Mouse (Mus musculus) kidney, adult 2 months (tissue): ENCODE results near the gene Nmur1. TPM values are rescaled to one million over a fixed set of nuclear protein-coding genes. Genes with fewer than 3 reads are reported as not detected.

Source experiments
- DNase-seq: peaks from one replicate; pipeline ENCODE4 v3.0.0; 2021
- H3K27ac ChIP-seq: fragments of 200-500 bp; 2 replicates; pipeline ENCODE4 v1.5.1; 2012; ENCODE audit warnings: low read depth, low read length, control low read depth, inconsistent platforms; ENCODE audit not compliant: insufficient read depth
- H3K27me3 ChIP-seq: fragments of 200-500 bp; replicated peaks from 2 replicates; pipeline ENCODE4 v1.6.1; 2012; ENCODE audit warnings: mild to moderate bottlenecking, moderate library complexity, low read length, inconsistent platforms; ENCODE audit not compliant: control insufficient read depth, insufficient read depth
- H3K36me3 ChIP-seq: fragments of 200-500 bp; 2 replicates; pipeline ENCODE4 v1.6.1; 2012; ENCODE audit warnings: mild to moderate bottlenecking, moderate library complexity, low read length, inconsistent platforms; ENCODE audit not compliant: control insufficient read depth, insufficient read depth
- H3K4me1 ChIP-seq: fragments of 200-500 bp; 2 replicates; pipeline ENCODE4 v1.6.1; 2011; ENCODE audit warnings: low read length; ENCODE audit not compliant: control insufficient read depth, insufficient read depth
- H3K4me3 ChIP-seq: fragments of 200-500 bp; 2 replicates; pipeline ENCODE4 v1.5.1; 2011; ENCODE audit warnings: mild to moderate bottlenecking, low read depth, low read length, control low read depth; ENCODE audit not compliant: insufficient read depth
- CTCF ChIP-seq: fragments of 200-500 bp; conservative IDR thresholded peaks from 2 replicates; pipeline ENCODE4 v1.5.1; 2011; ENCODE audit warnings: low read depth, mild to moderate bottlenecking, control low read depth, low read length, moderate library complexity, mixed read lengths; ENCODE audit not compliant: insufficient read depth, insufficient read length
- POLR2A ChIP-seq: fragments of 200-500 bp; IDR thresholded peaks from one replicate; pipeline ENCODE4 v1.6.1; 2011; ENCODE audit warnings: low read depth, low read length, control low read depth
- WGBS: fragments of 180-500 bp; shearing (Covaris S2); methylation state at CpG from one replicate; pipeline ENCODE4 v1.1.7; 2018; 5-methylcytosine and 5-hydroxymethylcytosine counted together
- polyA plus RNA-seq: library from polyadenylated mRNA; depleted of rRNA; stranded (reverse); fragments of >200 nt; gene quantifications from 2 replicates; pipeline ENCODE4 v1.2.3, GENCODE M21; 2012

Nmur1 gene
- polyA plus RNA-seq, 1 experiment: 0.23 TPM

DNA sequence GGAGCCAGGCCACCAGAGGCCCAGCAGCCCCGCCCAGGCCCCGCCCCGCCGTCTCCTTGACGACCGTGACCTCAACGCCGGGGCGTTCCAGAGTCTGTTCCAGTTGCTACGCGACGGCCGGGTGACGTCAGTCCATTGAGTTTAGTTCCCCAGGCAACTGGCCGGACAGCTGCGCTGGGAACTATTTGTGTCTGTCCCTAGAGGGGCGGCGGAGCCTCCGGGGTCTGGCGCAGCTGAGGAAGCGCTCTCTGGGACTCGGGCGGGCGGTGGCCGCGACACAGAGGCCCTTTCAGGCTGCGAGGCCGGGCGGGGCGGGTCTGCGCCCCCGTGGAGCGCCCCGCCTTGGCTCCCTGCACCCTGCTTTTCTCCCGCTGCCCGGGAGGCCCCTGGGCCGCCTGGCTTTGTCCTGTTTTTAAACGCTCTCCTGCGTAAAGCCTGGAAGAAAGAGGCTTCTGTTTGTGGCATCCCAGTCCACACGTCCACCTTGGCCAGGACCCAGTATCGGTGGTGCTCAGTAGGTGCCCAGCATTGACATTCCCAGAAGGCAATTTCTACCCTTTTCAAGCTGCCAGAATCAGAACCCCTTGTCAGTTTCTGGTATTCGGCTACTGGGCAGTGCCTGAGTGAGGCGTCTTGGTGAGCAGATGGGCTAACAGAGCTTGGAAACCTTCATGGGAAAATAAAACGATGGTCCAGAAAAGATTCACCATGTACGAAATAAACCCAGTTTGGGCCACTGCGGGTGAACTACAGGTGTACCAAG is 8.6 kb upstream of the Nmur1 start:
- no peak for TF ChIP-seq CTCF
- peak; percentile 89 for TF ChIP-seq POLR2A
- Histone ChIP-seq H3K27ac (peak overlapping the region; percentile 98), H3K4me1 (peaks cover 22% of the 10 kb centered on the region), H3K27me3 (no peaks in the 10 kb centered on the region), H3K4me3 (peak overlapping the region; percentile 54), H3K36me3 (no peaks in the 10 kb centered on the region)
- DNase-seq: peak; percentile 99
- WGBS: 3% methylated on average over 46 of the region's 46 CpGs

DNA sequence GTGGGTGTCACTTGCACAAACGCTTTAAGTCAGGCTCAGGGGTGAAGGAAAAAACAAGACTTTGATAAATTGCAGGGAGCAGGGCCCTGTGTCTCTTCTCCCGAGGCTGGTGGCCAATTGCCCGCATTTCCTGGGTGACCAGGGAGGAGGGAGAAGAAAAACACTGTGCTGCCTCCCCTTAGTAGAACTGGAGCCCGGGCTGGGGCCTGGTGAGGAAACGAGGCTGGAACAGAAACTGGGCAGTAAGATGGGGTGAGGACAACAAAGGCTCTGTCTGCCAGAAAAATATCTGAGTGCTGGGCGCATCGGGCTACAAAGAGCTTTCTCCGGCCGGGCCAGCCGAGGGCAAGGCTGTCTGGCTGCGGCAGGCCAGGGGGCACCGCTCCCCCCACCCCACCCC is 8.0 kb upstream of the Nmur1 start:
- TF ChIP-seq POLR2A (no peak), CTCF (no peak)
- WGBS: 0% methylated on average over 12 of the region's 12 CpGs
- no peak for DNase-seq
- no peaks in the 10 kb centered on the region for H3K36me3 ChIP-seq
- peaks cover 22% of the 10 kb centered on the region for H3K4me1 ChIP-seq
- H3K27ac ChIP-seq: peak overlapping the region; percentile 59
- no peaks in the 10 kb centered on the region for H3K27me3 ChIP-seq
- H3K4me3 ChIP-seq: peak overlapping the region; percentile 41; the same call in 1 of the 2 replicates

DNA sequence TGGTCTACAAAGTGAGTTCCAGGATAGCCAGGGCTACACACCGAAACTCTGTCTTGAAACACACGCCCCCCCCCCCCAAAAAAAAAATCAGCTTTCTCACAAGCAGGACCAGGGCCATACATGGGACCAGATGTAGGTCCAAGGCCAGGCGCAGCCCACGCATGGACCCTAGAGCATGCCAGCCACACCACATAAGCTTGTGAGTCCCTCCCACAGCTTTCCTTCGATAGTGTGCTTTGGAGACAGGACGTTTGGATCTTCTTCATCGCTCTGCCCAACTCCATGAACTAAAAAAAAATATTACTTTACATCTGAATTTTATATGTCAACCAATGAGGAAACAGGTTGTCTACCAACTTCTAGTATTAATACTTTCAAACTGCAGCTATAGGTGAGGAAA is 7.3 kb upstream of the Nmur1 start:
- no peak overlapping the region for H3K4me3 ChIP-seq
- H3K36me3 ChIP-seq: no peaks in the 10 kb centered on the region
- H3K27ac ChIP-seq: no peak overlapping the region
- no peak for DNase-seq
- TF ChIP-seq CTCF (no peak), POLR2A (no peak)
- H3K4me1 ChIP-seq: peaks cover 22% of the 10 kb centered on the region
- H3K27me3 ChIP-seq: no peaks in the 10 kb centered on the region
- WGBS: 77% methylated on average over 7 of the region's 7 CpGs

DNA sequence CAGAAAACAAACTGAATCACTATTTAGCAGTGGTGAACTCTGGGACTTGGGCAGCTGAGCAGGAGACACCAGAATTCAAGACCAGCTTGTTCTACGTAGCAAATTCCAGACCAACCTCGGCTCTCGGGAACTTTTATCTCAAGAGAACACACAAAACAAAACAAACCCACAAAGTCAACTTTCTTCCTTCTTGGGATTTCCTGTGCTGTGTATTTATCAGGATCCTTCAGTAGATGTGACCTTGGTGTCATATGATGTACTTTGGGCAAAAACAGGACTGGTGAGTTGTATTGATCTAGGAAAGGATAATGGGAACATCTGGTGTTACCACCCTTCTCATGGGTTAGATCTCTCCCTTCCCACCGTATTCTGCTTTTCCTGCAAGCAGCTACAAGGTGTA is 6.8 kb upstream of the Nmur1 start:
- no peak for TF ChIP-seq CTCF
- no peak for TF ChIP-seq POLR2A
- H3K27ac ChIP-seq: no peak overlapping the region
- peaks cover 21% of the 10 kb centered on the region for H3K4me1 ChIP-seq
- H3K36me3 ChIP-seq: no peaks in the 10 kb centered on the region
- no peaks in the 10 kb centered on the region for H3K27me3 ChIP-seq
- WGBS: 68% methylated on average over 4 of the region's 4 CpGs
- H3K4me3 ChIP-seq: no peak overlapping the region
- no peak for DNase-seq

DNA sequence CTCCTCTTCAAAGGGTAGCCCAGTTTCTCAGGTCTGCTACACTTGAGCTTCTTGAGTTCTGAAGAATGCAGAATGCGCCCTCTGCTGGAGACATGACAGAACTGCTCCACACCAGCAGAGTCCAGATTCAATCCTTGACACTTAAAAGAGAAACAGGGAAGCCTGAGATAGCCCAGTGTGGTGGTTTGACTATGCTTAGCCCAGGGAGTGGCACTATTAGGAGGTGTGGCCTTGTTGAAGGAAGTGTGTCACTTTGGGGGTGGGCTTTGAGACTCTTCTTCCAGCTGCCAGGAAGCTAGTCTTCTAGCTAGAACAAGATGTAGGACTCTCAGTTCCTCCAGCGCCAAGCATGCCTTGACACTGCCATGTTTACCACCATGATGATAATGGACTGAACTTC is 4.0 kb upstream of the Nmur1 start:
- Histone ChIP-seq H3K27ac (no peak overlapping the region), H3K36me3 (no peaks in the 10 kb centered on the region), H3K4me3 (no peak overlapping the region), H3K27me3 (no peaks in the 10 kb centered on the region), H3K4me1 (peaks cover 7% of the 10 kb centered on the region)
- WGBS: 51% methylated on average over 2 of the region's 2 CpGs
- peak; percentile 89 for TF ChIP-seq CTCF
- TF ChIP-seq POLR2A: no peak
- peak; percentile 82 for DNase-seq

DNA sequence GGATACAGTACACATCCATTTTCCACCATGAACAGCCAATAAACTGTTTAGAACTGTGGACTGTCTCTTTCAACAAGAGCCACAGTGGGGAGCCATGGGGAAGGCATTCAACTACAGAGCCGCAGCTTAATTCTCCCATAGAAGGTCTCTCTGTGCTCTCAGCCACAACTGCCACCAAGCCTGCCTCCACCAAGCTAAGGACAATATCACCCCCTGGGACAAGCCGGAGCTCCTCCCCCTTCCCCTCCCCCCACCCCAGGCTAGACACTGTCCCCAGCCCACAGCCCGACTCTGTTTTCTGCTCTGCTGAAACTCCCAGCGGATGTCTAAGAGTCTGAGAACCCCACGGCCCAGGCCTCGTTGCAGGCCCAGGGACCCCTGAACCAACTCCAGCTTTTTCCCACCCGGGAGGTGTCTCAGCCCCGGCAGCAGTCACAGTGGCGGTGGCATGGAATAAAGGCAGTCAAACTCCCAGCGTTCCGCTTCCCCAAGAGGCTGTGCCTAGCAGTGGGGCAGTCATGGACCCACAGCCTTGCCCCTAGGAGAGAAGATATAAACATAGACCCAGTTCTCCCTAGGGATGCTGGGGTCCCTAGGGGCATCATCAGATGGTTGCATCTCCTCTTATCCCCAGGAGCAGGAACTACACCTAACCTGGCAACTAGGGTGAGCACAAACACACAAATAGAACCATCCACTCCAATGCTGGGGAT is 1.0 kb downstream of the Nmur1 start:
- Histone ChIP-seq H3K27me3 (no peaks in the 10 kb centered on the region), H3K27ac (no peak overlapping the region), H3K36me3 (no peaks in the 10 kb centered on the region), H3K4me1 (no peaks in the 10 kb centered on the region), H3K4me3 (no peak overlapping the region)
- WGBS: 49% methylated on average over 11 of the region's 11 CpGs
- DNase-seq: no peak
- TF ChIP-seq CTCF (no peak), POLR2A (no peak)

DNA sequence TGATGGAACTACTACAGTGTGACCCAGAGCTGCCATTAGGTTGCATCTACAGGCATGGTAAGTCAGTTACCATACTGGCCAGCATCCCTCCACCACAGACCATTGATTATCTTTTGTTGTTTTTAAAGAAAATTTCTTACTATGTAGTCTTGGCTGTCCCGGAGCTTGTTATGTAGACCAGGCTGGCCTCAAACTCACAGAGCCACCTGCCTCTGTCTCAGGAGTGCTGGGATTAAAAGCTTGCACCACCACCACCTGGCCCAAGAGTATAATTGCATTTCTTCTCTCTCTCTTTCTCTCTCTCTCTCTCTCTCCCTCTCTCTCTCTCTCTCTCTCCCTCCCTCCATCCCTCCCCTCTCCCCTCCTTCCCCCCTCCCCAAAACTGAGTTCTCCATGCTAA is 1.7 kb downstream of the Nmur1 start:
- Histone ChIP-seq H3K27me3 (no peaks in the 10 kb centered on the region), H3K36me3 (no peaks in the 10 kb centered on the region), H3K27ac (no peak overlapping the region), H3K4me3 (no peak overlapping the region), H3K4me1 (no peaks in the 10 kb centered on the region)
- TF ChIP-seq POLR2A (no peak), CTCF (no peak)
- 77% methylated on average over 1 of the region's 1 CpGs for WGBS
- DNase-seq: no peak

DNA sequence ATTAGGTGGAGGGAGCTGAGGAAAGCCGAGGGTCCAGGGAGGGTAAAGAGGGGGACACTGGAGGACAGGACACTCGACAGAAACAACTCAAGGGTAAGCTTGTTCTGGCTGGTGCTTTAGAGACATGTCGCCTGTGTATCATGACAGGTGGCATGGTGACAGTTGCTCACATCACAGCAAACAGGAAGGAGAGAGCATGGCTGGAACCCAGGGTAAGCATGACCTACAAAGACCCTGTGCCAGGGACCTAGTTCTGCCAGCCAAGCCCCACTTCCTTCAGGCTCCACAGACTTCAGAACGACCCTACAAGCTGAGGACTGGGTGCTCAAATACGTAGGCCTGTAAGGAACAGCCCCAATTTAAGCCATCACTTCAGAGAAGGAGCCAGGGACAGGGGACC is 2.1 kb downstream of the Nmur1 start:
- no peak for DNase-seq
- WGBS: 70% methylated on average over 5 of the region's 5 CpGs
- no peak overlapping the region for H3K4me3 ChIP-seq
- H3K4me1 ChIP-seq: no peaks in the 10 kb centered on the region
- no peak overlapping the region for H3K27ac ChIP-seq
- TF ChIP-seq POLR2A (no peak), CTCF (no peak)
- no peaks in the 10 kb centered on the region for H3K27me3 ChIP-seq
- no peaks in the 10 kb centered on the region for H3K36me3 ChIP-seq
